In genomic region chr4:24245124-24245523, GRCm38 (mm10) we compare ENCODE assay signal across 15 mouse cellular contexts.
A peak's percentile ranks its signal among the peaks of the same experiment; 100 is the strongest.
DNase-seq lines count a peak whose midpoint lies in the region; ATAC-seq lines count a peak whose summit lies in the region.
"Had no signal": no experiment of that assay in that cellular context is flagged by ENCODE, and none has a peak within 500 bp of the region (broad histone marks: within the 10 kb centered on the region; RNA-seq: fewer than 3 reads in every experiment).

No protein-coding gene starts in this region.

- no peak overlapping the region for H3K4me2 ChIP-seq in hindbrain, embryonic 16.5 days (ENCODE audit: low read length)
- H3K4me2 ChIP-seq in hindbrain, embryonic 13.5 days: no peak overlapping the region
- peak overlapping the region; percentile 32 for H3K4me2 ChIP-seq in forebrain, embryonic 15.5 days (replicated peaks)
- no peak overlapping the region for H3K4me2 ChIP-seq in intestine, embryonic 16.5 days (ENCODE audit: low read depth, low read length)
- H3K4me2 ChIP-seq: embryonic facial prominence, embryonic 15.5 days; liver, embryonic 13.5 days had no signal

- ATAC-seq in hindbrain, embryonic 16.5 days: peak; percentile 61; the same call in 1 of the 2 replicates
- ATAC-seq in hindbrain, embryonic 13.5 days (ENCODE audit: low FRiP score): no peak
- ATAC-seq in forebrain, embryonic 15.5 days (replicated peaks): no peak; the same call in 1 of the 2 replicates
- ATAC-seq in intestine, embryonic 16.5 days: no peak

- no peaks in the 10 kb centered on the region for H3K36me3 ChIP-seq in hindbrain, embryonic 16.5 days (ENCODE audit: control insufficient read depth, insufficient read depth, low read length)
- H3K36me3 ChIP-seq in hindbrain, embryonic 13.5 days: no peaks in the 10 kb centered on the region
- H3K36me3 ChIP-seq in forebrain, embryonic 15.5 days: no peaks in the 10 kb centered on the region
- H3K36me3 ChIP-seq in intestine, embryonic 16.5 days (ENCODE audit: control insufficient read depth, insufficient read depth, low read length): no peaks in the 10 kb centered on the region
- H3K36me3 ChIP-seq: embryonic facial prominence, embryonic 15.5 days; liver, embryonic 13.5 days had no signal

- H3K27me3 ChIP-seq in hindbrain, embryonic 16.5 days (replicated peaks; ENCODE audit: control insufficient read depth, insufficient read depth, low read length): no peaks in the 10 kb centered on the region
- no peaks in the 10 kb centered on the region for H3K27me3 ChIP-seq in hindbrain, embryonic 13.5 days
- no peaks in the 10 kb centered on the region for H3K27me3 ChIP-seq in forebrain, embryonic 15.5 days
- H3K27me3 ChIP-seq in intestine, embryonic 16.5 days (replicated peaks; ENCODE audit: control insufficient read depth, insufficient read depth, low read length): no peaks in the 10 kb centered on the region
- H3K27me3 ChIP-seq: embryonic facial prominence, embryonic 15.5 days; liver, embryonic 13.5 days had no signal

- H3K4me1 ChIP-seq in hindbrain, embryonic 16.5 days (ENCODE audit: control insufficient read depth, insufficient read depth, low read depth, low read length): no peaks in the 10 kb centered on the region
- 0 out of 2 replicates have a peak, but pooled peaks cover 3% of the 10 kb centered on the region for H3K4me1 ChIP-seq in hindbrain, embryonic 13.5 days (replicated peaks)
- peaks cover 19% of the 10 kb centered on the region for H3K4me1 ChIP-seq in forebrain, embryonic 15.5 days
- no peaks in the 10 kb centered on the region for H3K4me1 ChIP-seq in intestine, embryonic 16.5 days (ENCODE audit: control insufficient read depth, insufficient read depth, low read length)
- H3K4me1 ChIP-seq: embryonic facial prominence, embryonic 15.5 days; liver, embryonic 13.5 days had no signal

- H3K9ac ChIP-seq in hindbrain, embryonic 16.5 days (ENCODE audit: low read depth, low read length): no peak overlapping the region
- no peak overlapping the region for H3K9ac ChIP-seq in hindbrain, embryonic 13.5 days
- H3K9ac ChIP-seq in forebrain, embryonic 15.5 days (replicated peaks): no peak overlapping the region
- no peak overlapping the region for H3K9ac ChIP-seq in intestine, embryonic 16.5 days (ENCODE audit: low read depth, low read length)
- H3K9ac ChIP-seq: embryonic facial prominence, embryonic 15.5 days; liver, embryonic 13.5 days had no signal

- H3K4me3 ChIP-seq in hindbrain, embryonic 16.5 days (ENCODE audit: low read length): no peak overlapping the region
- no peak overlapping the region for H3K4me3 ChIP-seq in hindbrain, embryonic 13.5 days
- H3K4me3 ChIP-seq in forebrain, embryonic 15.5 days: no peak overlapping the region
- no peak overlapping the region for H3K4me3 ChIP-seq in intestine, embryonic 16.5 days (ENCODE audit: low read length)
- H3K4me3 ChIP-seq: embryonic facial prominence, embryonic 15.5 days; liver, embryonic 13.5 days; myocyte had no signal

- 44% methylated on average over 6 of the region's 6 CpGs for WGBS in hindbrain, embryonic 16.5 days
- WGBS in hindbrain, embryonic 13.5 days: 55% methylated on average over 6 of the region's 6 CpGs
- 23% methylated on average over 6 of the region's 6 CpGs for WGBS in forebrain, embryonic 15.5 days
- WGBS in intestine, embryonic 16.5 days: 52% methylated on average over 6 of the region's 6 CpGs

- no peaks in the 10 kb centered on the region for H3K9me3 ChIP-seq in hindbrain, embryonic 16.5 days (ENCODE audit: control insufficient read depth, low read length)
- no peaks in the 10 kb centered on the region for H3K9me3 ChIP-seq in hindbrain, embryonic 13.5 days
- no peaks in the 10 kb centered on the region for H3K9me3 ChIP-seq in forebrain, embryonic 15.5 days
- no peaks in the 10 kb centered on the region for H3K9me3 ChIP-seq in intestine, embryonic 16.5 days (ENCODE audit: control insufficient read depth, low read length)
- H3K9me3 ChIP-seq: embryonic facial prominence, embryonic 15.5 days; liver, embryonic 13.5 days had no signal

- peak; percentile 9 for DNase-seq in right cerebral cortex, postnatal 14 days
- no peak for DNase-seq in right cerebral cortex, adult 18-20 months
- DNase-seq in retina, embryonic 14.5 days (ENCODE audit: low spot score): peak; percentile 23
- no peak for DNase-seq in thymus, adult 18-20 months
- DNase-seq: cerebellum, adult 11 months; heart, adult 11 months; kidney, adult 9 months; liver, embryonic 13.5 days; thymus, postnatal 14 days had no signal

- no peak overlapping the region for H3K27ac ChIP-seq in hindbrain, embryonic 16.5 days (ENCODE audit: low read depth, low read length)
- no peak overlapping the region for H3K27ac ChIP-seq in hindbrain, embryonic 13.5 days
- H3K27ac ChIP-seq in forebrain, embryonic 15.5 days (replicated peaks): peak overlapping the region; percentile 63; the same call in 1 of the 2 replicates
- H3K27ac ChIP-seq in intestine, embryonic 16.5 days (ENCODE audit: low read length): no peak overlapping the region
- H3K27ac ChIP-seq: embryonic facial prominence, embryonic 15.5 days; liver, embryonic 13.5 days had no signal

Comparison
In these comparisons a context has a peak if more than half of its experiments do, and no peak if none do; other contexts are left out.
1. DNase-seq: peak in right cerebral cortex, postnatal 14 days (single experiment) and retina, embryonic 14.5 days (single experiment); none in right cerebral cortex, adult 18-20 months (single experiment) and thymus, adult 18-20 months (0 of 2).